Mouse (Mus musculus): ENCODE results near the gene Ndufa11. TPM values are rescaled to one million over a fixed set of nuclear protein-coding genes. Genes with fewer than 3 reads are reported as not detected.

Gene Ndufa11
- total and polyA plus RNA-seq, 2 experiments from 2014 or later, result 501 to 728 TPM

DNA sequence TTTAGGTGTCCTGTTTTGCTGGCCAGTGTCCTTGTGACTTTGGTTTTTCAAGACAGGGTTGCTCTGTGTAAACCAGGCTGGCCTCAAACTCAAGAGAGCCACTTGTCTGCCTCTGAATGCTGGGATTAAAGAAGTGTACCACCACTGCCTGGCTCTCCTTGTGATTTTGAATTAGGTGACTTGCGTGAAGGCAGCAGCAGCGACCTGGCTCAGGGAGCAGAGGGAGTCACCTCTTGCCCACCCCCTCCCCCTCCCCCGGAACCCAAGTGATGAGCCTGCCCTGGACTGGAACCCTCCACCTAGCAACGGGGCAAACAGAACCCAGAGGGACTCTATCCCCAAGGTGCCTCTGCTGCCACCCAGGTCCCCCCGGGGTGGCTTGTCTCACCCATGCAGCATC lies 52.4 kb downstream of the Ndufa11 start, which contains the start of gene Prr22:
Gene Prr22 (plus strand): TSS at position 301 of the 400 bp plus-strand sequence.
- no peak within 1 kb of the TSS for H3K9ac ChIP-seq (replicated peaks; ENCODE audit: low read length)
- 0 out of 2 replicates have a peak, but pooled peaks cover 4% of the 10 kb centered on the region for H3K4me1 ChIP-seq (ENCODE audit: insufficient read depth, low read length)
- no peak for TF ChIP-seq CTCF (IDR thresholded peaks at IDR 0.05; ENCODE audit: low read depth)
- H3K9me3 ChIP-seq (ENCODE audit: low read length), result no peaks in the 10 kb centered on the region
- ATAC-seq (no peak), DNase-seq (ENCODE audit: low spot score) (no peak)
- no peaks in the 10 kb centered on the region for H3K27me3 ChIP-seq (ENCODE audit: insufficient read depth, low read length)
- H3K4me3 ChIP-seq (ENCODE audit: low read length), result no peak within 1 kb of the TSS
- H3K4me2 ChIP-seq (ENCODE audit: low read depth, low read length), result no peak within 1 kb of the TSS
- H3K27ac ChIP-seq, result no peak within 1 kb of the TSS
- WGBS, result 92% methylated on average over 5 of the region's 5 CpGs
- peaks cover 30% of the 10 kb centered on the region for H3K36me3 ChIP-seq (ENCODE audit: insufficient read depth, low read length)

Other genes with a start within 250 kb of the Ndufa11 start
- 869 and 913 TPM in 2 replicates for gene Ptprs, start 241.3 kb upstream of the Ndufa11 start, total RNA-seq (2014; rRNA removed)
- 196 and 198 TPM in 2 replicates for gene Ptprs, start 241.3 kb upstream of the Ndufa11 start, polyA plus RNA-seq (2015; fragmentation: Nextera tagmentation; extraction: Ambion mirVana)
- gene Znrf4, start 205.3 kb upstream of the Ndufa11 start, total RNA-seq (2014; rRNA removed), result not detected in 2 replicates
- gene Znrf4, start 205.3 kb upstream of the Ndufa11 start, polyA plus RNA-seq (2015; fragmentation: Nextera tagmentation; extraction: Ambion mirVana), result not detected in 2 replicates
- gene Gm20219, start 163.4 kb upstream of the Ndufa11 start, total RNA-seq (2014; rRNA removed), result 0.10 and 0.54 TPM in 2 replicates
- 0.37 and 0.55 TPM in 2 replicates for gene Gm20219, start 163.4 kb upstream of the Ndufa11 start, polyA plus RNA-seq (2015; fragmentation: Nextera tagmentation; extraction: Ambion mirVana)
- gene Safb2, start 133.2 kb upstream of the Ndufa11 start, total RNA-seq (2014; rRNA removed), result 34.1 and 45.2 TPM in 2 replicates
- 48.4 and 52.5 TPM in 2 replicates for gene Safb2, start 133.2 kb upstream of the Ndufa11 start, polyA plus RNA-seq (2015; fragmentation: Nextera tagmentation; extraction: Ambion mirVana)
- 40.8 and 47.0 TPM in 2 replicates for gene Safb, start 132.9 kb upstream of the Ndufa11 start, total RNA-seq (2014; rRNA removed)
- gene Safb, start 132.9 kb upstream of the Ndufa11 start, polyA plus RNA-seq (2015; fragmentation: Nextera tagmentation; extraction: Ambion mirVana), result 71.7 and 85.0 TPM in 2 replicates
- 65.8 and 79.7 TPM in 2 replicates for gene 2410015M20Rik, start 108.0 kb upstream of the Ndufa11 start, total RNA-seq (2014; rRNA removed)
- 222 and 247 TPM in 2 replicates for gene 2410015M20Rik, start 108.0 kb upstream of the Ndufa11 start, polyA plus RNA-seq (2015; fragmentation: Nextera tagmentation; extraction: Ambion mirVana)
- gene Rpl36, start 104.4 kb upstream of the Ndufa11 start, total RNA-seq (2014; rRNA removed), result 939 and 1,848 TPM in 2 replicates
- 1,254 and 1,260 TPM in 2 replicates for gene Rpl36, start 104.4 kb upstream of the Ndufa11 start, polyA plus RNA-seq (2015; fragmentation: Nextera tagmentation; extraction: Ambion mirVana)
- 67.0 and 72.5 TPM in 2 replicates for gene Lonp1, start 90.9 kb upstream of the Ndufa11 start, total RNA-seq (2014; rRNA removed)
- gene Lonp1, start 90.9 kb upstream of the Ndufa11 start, polyA plus RNA-seq (2015; fragmentation: Nextera tagmentation; extraction: Ambion mirVana), result 38.6 and 39.7 TPM in 2 replicates
- 0.32 and 2.4 TPM in 2 replicates for gene Catsperd, start 89.6 kb upstream of the Ndufa11 start, total RNA-seq (2014; rRNA removed)
- 1.2 and 1.3 TPM in 2 replicates for gene Catsperd, start 89.6 kb upstream of the Ndufa11 start, polyA plus RNA-seq (2015; fragmentation: Nextera tagmentation; extraction: Ambion mirVana)
- 121 and 122 TPM in 2 replicates for gene Ranbp3, start 44.5 kb upstream of the Ndufa11 start, total RNA-seq (2014; rRNA removed)
- 87.2 and 88.7 TPM in 2 replicates for gene Ranbp3, start 44.5 kb upstream of the Ndufa11 start, polyA plus RNA-seq (2015; fragmentation: Nextera tagmentation; extraction: Ambion mirVana)
- gene Vmac, start 255 bp downstream of the Ndufa11 start, total RNA-seq (2014; rRNA removed), result 37.5 and 40.7 TPM in 2 replicates
- gene Vmac, start 255 bp downstream of the Ndufa11 start, polyA plus RNA-seq (2015; fragmentation: Nextera tagmentation; extraction: Ambion mirVana), result 17.4 and 19.1 TPM in 2 replicates
- 12.9 and 15.7 TPM in 2 replicates for gene Nrtn, start 39.8 kb downstream of the Ndufa11 start, total RNA-seq (2014; rRNA removed)
- gene Nrtn, start 39.8 kb downstream of the Ndufa11 start, polyA plus RNA-seq (2015; fragmentation: Nextera tagmentation; extraction: Ambion mirVana), result 4.3 TPM in 2 replicates
- 79.0 and 96.5 TPM in 2 replicates for gene Dus3l, start 47.0 kb downstream of the Ndufa11 start, total RNA-seq (2014; rRNA removed)
- 85.9 and 90.0 TPM in 2 replicates for gene Dus3l, start 47.0 kb downstream of the Ndufa11 start, polyA plus RNA-seq (2015; fragmentation: Nextera tagmentation; extraction: Ambion mirVana)
- 0.21 and 2.6 TPM in 2 replicates for gene Prr22, start 52.5 kb downstream of the Ndufa11 start, total RNA-seq (2014; rRNA removed)
- 0.46 and 0.87 TPM in 2 replicates for gene Prr22, start 52.5 kb downstream of the Ndufa11 start, polyA plus RNA-seq (2015; fragmentation: Nextera tagmentation; extraction: Ambion mirVana)
- 4.9 and 9.8 TPM in 2 replicates for gene Rfx2, start 113.2 kb downstream of the Ndufa11 start, total RNA-seq (2014; rRNA removed)
- gene Rfx2, start 113.2 kb downstream of the Ndufa11 start, polyA plus RNA-seq (2015; fragmentation: Nextera tagmentation; extraction: Ambion mirVana), result 3.7 and 4.4 TPM in 2 replicates
- gene Acsbg2, start 156.7 kb downstream of the Ndufa11 start, total RNA-seq (2014; rRNA removed), result not detected in 2 replicates
- not detected in 2 replicates for gene Acsbg2, start 156.7 kb downstream of the Ndufa11 start, polyA plus RNA-seq (2015; fragmentation: Nextera tagmentation; extraction: Ambion mirVana)
- gene 1700061G19Rik, start 157.7 kb downstream of the Ndufa11 start, total RNA-seq (2014; rRNA removed), result not detected in 2 replicates
- gene 1700061G19Rik, start 157.7 kb downstream of the Ndufa11 start, polyA plus RNA-seq (2015; fragmentation: Nextera tagmentation; extraction: Ambion mirVana), result 0.34 and 0.35 TPM in 2 replicates
- 131 and 135 TPM in 2 replicates for gene Mllt1, start 217.6 kb downstream of the Ndufa11 start, total RNA-seq (2014; rRNA removed)
- gene Mllt1, start 217.6 kb downstream of the Ndufa11 start, polyA plus RNA-seq (2015; fragmentation: Nextera tagmentation; extraction: Ambion mirVana), result 46.7 and 52.0 TPM in 2 replicates